Mouse (Mus musculus) testis, adult 2 months (tissue): Measurements from ENCODE around the gene C2cd4d.

ENCODE experiments used
- CTCF ChIP-seq: fragments of 200-500 bp; IDR thresholded peaks from 2 replicates; pipeline ENCODE4 v1.5.1; 2012; ENCODE audit warnings: low read depth, mild to moderate bottlenecking, inconsistent platforms, low read length, moderate library complexity; ENCODE audit not compliant: control insufficient read depth, insufficient read depth, insufficient replicate concordance
- POLR2A ChIP-seq: fragments of 200-500 bp; IDR thresholded peaks from 2 replicates; pipeline ENCODE4 v1.6.1; 2012; ENCODE audit warnings: low read depth, mild to moderate bottlenecking, inconsistent platforms, low read length, moderate library complexity; ENCODE audit not compliant: control insufficient read depth

DNA sequence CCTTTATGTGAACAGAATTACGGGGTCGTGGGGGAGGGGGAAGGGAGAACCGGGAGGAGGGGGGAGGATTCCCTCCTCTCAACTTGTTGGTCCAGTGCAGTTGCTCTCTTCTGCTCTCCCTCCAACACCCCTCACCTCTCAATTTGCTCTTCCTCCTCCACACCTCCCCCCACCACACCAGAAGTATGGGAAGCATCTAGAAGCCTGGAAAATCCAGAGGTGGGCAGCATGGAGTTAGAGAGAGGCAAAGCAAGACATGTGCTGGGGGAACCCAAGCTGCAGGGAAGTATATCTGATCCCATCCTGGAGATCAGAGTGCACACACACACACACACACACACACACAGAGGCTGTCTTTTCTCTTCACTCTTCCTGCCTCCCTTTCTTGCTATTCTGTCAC is 9.8 kb downstream of the C2cd4d start:
- no peak for TF ChIP-seq CTCF
- TF ChIP-seq POLR2A = no peak
